Mouse (Mus musculus) spleen, adult 18-20 months (tissue): Measurements from ENCODE around the gene P4ha1.
"Not testable (repeated sequence)": the region's sequence is repeated elsewhere in the genome, so short reads cannot be mapped to it uniquely, and the experiment has no call there.

ENCODE experiments used
- DNase-seq, 2 experiments: peaks; one replicate each; pipeline ENCODE4 v3.0.0; 2022; ENCODE audit warnings: mixed read lengths in 2 of 2

P4ha1 gene

DNA sequence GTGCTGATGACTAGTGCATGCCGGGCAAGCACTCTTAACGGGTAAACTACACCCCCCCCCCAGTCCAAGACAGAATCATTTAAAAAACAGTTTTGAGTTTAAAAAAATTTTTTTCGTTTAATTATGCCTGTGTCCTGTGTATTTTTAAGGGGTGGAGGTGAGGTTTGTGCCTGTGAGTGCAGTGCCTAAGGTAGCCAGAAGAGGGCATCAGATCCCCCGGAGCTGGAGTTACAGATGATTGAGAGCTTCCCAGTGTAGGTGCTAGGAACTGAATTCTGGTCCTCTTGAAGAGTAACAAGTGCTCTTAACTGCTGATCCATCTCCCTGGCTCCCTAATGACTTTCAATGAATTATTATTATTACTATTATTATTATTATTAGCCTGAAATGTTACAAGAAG is 55.6 kb downstream of the P4ha1 start:
- no peak for DNase-seq

DNA sequence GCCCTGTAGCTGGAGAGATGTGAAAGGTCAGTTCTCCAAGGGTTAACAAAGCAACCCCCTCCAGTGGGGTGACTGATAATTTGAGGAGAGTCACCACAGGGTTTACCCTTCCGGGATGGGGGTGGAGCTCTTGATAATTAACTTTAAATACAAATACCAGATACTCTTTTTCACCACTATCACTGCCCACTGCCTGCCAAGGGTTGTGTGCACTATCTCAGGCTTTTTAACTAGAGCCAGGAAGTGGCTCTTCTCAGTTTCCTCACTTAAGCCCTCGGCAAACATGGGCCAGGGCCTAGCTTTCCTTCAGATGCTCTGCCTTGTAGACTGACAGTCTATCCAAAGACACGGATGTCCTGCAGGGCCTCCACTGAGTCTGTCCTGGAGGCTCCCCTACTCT is 56.8 kb downstream of the P4ha1 start:
- DNase-seq, result no peak

DNA sequence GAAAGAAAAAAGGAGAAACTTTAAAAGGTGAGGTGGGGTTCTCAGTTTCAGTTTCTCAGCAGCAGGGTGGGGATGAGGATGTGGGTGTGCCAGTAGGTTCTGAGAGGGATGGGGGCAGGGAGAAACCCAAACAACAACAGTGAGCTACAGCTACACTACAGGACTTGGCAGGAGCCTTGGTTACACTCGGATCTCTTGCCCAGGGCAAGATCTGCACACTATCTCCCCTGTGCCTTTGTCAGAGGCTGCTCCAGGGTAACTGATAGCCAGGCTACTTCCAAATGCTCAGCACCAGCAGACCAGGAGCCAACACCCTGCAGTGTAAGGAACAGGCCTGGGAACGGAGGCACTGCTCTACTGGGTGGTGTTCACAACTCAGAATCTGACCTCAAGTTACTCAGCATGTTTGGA is 57.3 kb downstream of the P4ha1 start:
- no peak for DNase-seq

DNA sequence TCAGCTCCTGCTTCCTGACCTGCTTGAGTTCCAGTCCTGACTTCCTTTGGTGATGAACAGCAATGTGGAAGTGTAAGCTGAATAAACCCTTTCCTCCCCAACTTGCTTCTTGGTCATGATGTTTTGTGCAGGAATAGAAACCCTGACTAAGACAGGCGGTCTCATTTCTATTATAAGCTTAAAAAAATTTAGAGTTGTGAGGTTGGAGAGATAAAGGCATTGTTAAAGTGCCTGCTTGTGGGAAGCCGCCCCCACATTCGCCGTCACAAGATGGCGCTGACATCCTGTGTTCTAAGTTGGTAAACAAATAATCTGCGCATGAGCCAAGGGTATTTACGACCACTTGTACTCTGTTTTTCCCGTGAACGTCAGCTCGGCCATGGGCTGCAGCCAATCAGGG is 58.5 kb downstream of the P4ha1 start:
- not testable (repeated sequence) for DNase-seq

DNA sequence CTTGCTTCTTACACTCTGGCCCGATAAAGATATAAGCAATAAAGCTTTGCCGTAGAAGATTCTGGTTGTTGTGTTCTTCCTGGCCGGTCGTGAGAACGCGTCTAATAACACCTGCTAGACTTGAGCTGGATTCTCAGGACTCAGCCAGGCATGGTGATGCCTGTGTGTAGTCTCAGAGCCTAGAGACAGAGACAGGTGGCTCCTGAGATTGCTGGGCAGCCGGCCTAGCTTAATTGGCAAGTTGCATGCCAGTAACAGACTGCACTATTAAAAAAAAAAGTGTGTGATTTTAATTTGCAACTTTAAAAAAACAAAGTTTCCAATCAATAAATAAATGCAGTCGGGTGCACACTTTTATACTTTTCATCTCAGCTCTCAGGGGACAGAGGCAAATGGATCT is 63.9 kb downstream of the P4ha1 start:
- DNase-seq, result no peak

DNA sequence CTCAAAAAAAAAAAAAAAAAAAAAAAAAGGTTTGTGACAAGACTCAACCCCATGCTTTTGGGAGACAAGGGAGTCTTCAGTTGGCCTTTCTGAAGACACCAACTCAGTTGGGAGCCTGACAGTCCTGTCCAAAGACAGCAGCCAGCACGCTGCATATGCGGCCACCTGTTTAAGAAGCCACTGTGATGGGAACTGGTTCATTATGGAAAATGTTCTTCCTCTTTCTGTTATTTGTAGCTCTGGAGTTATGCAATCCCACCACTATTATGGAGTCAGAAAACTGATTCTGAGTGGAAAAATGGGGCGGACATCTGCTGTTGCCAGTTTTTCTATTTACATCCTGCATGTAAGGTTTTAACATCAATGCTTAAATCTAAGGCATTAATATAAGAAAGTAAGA is 66.6 kb downstream of the P4ha1 start:
- no peak for DNase-seq

DNA sequence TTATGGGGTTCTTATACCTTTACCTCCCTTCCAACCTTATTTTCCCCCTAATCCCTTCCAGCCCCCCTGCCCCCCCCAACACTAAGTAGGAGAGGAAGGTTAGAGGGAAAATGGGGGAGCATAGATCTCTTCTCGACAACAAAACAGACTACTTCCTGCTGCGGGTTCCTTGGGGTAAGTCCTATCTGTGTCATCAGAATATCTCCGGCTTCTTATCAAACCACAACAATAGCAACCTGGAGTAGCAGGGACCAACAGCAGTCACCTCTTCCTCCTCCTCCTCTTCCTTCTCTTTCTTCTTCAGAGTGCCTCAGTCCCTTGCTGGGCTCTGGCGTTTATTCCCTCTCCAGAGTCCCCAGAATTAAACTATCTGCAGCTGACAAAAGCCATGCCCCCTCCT is 68.8 kb downstream of the P4ha1 start:
- no peak for DNase-seq

DNA sequence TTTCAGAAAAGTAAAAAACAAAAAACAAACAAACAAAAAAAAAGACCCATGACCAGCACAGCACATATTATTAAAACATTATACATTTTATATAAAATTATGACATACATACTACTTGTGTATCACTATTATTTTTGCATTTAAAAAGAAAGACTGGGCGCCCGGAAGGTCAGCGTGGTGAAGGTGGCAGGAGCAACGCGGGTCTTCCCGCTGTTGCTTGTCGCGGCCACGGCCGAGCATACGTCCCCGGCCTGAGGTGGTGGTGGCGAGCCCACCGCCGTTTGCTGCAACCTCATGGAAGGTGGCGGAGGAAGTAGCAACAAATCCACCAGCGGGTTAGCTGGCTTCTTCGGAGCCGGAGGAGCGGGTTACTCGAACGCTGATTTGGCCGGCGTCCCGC is 72.4 kb downstream of the P4ha1 start, which contains the start of gene Gm10273:
Gm10273 (plus strand) TSS at position 172 of the 400 bp plus-strand sequence.
- DNase-seq, result not testable (repeated sequence)

DNA sequence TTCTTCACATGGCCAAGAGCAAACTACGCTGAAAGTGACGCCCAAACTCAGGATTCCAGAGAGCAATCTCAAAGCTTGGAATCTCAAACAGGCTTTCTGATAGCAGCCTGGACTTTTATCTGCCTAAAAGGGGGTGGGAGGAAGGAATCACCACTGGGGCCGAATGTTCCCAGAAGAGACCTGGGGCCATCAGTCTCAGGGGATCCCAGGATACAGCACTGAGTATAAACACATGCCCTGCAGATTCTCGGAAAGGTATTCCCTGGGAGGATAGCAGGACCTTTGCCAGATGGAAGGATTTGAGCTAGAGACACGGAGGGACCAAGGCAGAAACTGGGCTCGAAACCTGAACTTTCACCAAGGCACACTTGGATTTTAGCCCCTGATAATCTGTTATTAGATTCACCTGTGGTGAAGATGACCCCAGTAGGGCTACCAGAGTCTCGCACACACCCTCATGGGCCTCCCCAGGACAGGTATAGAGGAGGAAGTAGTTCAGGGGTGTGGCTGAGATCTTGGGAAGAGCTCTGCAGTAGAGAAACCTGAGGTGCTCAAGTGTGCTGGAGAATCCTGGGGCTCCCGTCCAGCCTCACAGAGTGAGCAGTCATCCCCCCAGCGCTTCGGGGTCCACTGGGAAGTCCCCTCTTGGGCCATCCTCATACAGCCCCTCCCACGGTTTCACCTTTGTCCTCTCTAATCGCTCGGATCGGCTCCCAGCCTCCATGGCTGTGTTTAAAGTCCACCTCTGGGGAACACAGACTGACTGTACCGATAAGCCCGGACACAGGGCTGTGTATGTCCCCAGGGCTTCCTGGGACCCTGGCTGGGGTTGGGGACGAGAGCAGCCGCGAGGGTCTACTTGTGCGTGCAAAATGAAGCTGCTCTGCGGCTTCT is 80.0 kb downstream of the P4ha1 start, which contains the start of gene Pla2g12b:
Pla2g12b (plus strand) TSS at position 762 of the 894 bp plus-strand sequence.
- no peak for DNase-seq

DNA sequence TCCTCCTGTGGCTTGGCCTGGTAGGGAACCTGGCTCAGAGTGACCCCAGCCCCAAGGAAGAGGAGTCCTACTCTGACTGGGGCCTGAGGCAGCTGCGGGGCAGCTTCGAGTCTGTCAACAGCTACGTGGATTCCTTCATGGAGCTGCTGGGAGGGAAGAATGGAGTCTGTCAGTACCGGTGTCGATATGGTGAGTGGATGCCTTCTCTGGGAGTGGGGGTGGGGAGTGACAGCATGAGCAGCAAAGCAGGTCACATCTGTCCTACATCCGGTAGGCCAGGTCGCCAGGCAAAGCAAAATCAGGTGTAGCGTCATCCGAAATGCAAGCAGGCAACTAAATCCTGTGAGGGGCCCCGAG is 80.7 kb downstream of the P4ha1 start:
- DNase-seq, result no peak

DNA sequence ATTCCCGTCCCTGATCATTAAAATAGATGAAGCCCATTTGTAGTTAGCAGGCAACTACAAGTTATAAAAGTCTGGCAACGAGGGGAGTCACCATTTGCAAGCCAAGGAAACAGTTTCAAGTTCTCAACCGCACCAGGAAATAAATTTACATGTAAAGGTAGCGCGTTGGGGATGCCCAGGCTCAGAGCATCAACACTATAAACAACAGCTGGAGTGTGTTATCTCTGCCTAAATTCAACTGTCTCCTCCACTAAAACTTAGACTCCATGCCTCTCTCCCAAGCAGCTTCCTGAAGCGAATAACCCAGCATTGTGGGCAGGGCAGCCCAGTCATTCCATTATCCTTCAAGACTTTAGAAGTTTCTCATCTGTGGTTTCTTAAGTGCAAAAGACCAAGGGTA is 85.4 kb downstream of the P4ha1 start:
- no peak for DNase-seq

DNA sequence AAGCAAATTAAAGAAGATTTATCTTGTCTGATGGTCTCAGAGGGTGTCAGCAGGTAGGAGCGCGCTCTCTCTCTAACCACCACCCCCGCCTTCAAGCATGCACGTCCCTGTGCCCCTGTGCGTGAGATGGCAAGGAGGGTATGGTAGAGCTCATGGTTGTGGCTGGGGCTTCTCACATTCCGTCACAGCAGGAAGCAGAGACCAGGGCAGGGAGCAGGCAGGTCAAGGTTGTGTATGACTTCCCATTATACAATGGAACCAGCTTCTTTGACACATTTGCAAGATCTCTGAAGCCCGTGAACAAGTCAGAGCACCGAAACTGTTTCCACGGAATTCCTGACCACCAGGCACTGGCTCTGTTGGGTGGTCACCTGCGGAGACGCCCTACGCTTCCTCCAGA is 87.2 kb downstream of the P4ha1 start:
- no peak for DNase-seq

DNA sequence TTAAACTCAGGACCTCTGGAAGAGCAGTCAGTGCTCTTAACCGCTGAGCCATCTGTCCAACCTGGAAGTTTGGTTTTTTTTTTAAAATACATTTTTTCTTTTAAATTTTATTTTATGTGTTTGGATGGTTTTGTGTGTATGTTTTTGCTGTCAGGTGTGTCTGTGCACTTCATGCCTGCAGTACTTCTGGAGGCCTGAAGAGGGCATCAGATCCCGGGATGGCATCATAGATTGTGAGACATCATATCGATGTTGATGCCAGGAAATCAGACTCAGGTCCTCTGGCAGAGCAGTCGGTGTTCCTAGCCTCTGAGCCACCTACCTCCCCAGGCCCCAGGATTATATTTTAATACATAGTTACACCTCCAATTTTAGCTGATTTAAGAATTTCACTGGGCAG is 90.6 kb downstream of the P4ha1 start:
- DNase-seq, result no peak

DNA sequence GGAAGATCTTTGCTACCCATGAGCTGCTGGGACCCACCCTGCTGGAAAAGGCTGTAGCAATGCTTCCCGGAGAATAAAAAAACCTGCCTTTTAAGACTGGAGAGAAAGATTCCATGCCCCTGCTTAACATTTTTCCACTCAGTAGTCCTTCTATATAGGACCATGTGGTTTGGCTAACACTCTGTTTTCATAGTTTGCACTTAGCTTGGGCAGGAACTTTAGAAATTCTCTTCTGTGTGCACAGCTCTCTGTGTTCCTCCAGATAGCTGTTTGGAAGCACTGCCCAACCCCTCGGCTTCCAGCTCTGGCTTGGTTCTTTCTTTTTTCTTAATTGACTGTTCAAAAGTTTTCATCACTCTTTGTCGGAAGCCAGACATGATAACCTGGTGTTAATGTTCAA is 93.5 kb downstream of the P4ha1 start:
- no peak for DNase-seq

DNA sequence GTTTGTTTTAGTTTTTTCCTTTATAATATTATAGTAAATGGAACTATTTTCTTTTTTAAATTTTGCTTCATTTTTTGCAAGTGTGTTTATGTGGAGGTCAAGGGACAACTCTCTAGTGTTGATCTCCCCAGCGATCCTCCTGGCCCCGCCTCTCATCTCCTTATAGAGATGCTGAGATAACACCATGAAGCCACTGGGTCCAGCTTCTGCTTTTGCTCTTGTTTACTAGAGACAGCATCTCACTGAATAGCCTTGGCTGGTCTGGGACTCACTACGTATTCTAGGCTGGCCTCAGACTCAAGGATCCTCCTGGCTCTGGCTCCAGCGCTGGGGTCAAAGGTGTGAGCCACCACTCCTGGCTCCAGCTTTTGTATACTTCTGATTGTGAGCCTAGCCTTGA is 96.4 kb downstream of the P4ha1 start:
- DNase-seq, result no peak
